Mouse (Mus musculus): ENCODE measurements around the gene Klrk1. TPM values are rescaled to one million over a fixed set of nuclear protein-coding genes. Genes with fewer than 3 reads are reported as not detected.
"Not testable (repeated sequence)": the region's sequence is repeated elsewhere in the genome, so short reads cannot be mapped to it uniquely, and the experiment has no call there.

The Klrk1 gene
- total RNA-seq (2017): 316 to 1,130 TPM (median 336 TPM) in 3 replicates

- ATAC-seq (replicated peaks; ENCODE audit: insufficient number of reproducible peaks, low FRiP score, low TSS enrichment, poor library complexity, severe bottlenecking): 0 out of 2 replicates have a peak, but pooled peaks have one; percentile 43
Observed at GRCm38 (mm10) chr6:129623735-129624134, at the start of gene Klrk1. Klrk1 (minus strand) TSS chr6:129623864.

GRCm38 (mm10) chr6:129661301-129661700 is 37.6 kb upstream of the Klrk1 start:
- peak; percentile 59; the same call in 1 of the 2 replicates for ATAC-seq (replicated peaks; ENCODE audit: insufficient number of reproducible peaks, low FRiP score, low TSS enrichment, poor library complexity, severe bottlenecking)

- not testable (repeated sequence) for ATAC-seq (replicated peaks; ENCODE audit: insufficient number of reproducible peaks, low FRiP score, low TSS enrichment, poor library complexity, severe bottlenecking)
Observed at GRCm38 (mm10) chr6:129660589-129660988, 36.9 kb upstream of the Klrk1 start, which contains the start of gene Klrc2. Klrc2 (minus strand) TSS chr6:129660689.

GRCm38 (mm10) chr6:129644054-129644453 is 20.4 kb upstream of the Klrk1 start:
- peak; percentile 59 for ATAC-seq (replicated peaks; ENCODE audit: insufficient number of reproducible peaks, low FRiP score, low TSS enrichment, poor library complexity, severe bottlenecking)

GRCm38 (mm10) chr6:129643237-129643636 is 19.6 kb upstream of the Klrk1 start, which contains the start of gene Klrc3:
Klrc3 (minus strand) TSS chr6:129643337.
- ATAC-seq (replicated peaks; ENCODE audit: insufficient number of reproducible peaks, low FRiP score, low TSS enrichment, poor library complexity, severe bottlenecking): not testable (repeated sequence)

GRCm38 (mm10) chr6:129631046-129631445 is 7.4 kb upstream of the Klrk1 start:
- ATAC-seq (replicated peaks; ENCODE audit: insufficient number of reproducible peaks, low FRiP score, low TSS enrichment, poor library complexity, severe bottlenecking): not testable (repeated sequence)

GRCm38 (mm10) chr6:129608372-129608771 is 15.3 kb downstream of the Klrk1 start:
- no peak; the same call in 1 of the 2 replicates for ATAC-seq (replicated peaks; ENCODE audit: insufficient number of reproducible peaks, low FRiP score, low TSS enrichment, poor library complexity, severe bottlenecking)

- ATAC-seq (replicated peaks; ENCODE audit: insufficient number of reproducible peaks, low FRiP score, low TSS enrichment, poor library complexity, severe bottlenecking): 0 out of 2 replicates have a peak, but pooled peaks have one; percentile 27
Observed at GRCm38 (mm10) chr6:129591508-129591907, 32.2 kb downstream of the Klrk1 start, which contains the start of gene Klrd1. Klrd1 (plus strand) TSS chr6:129591782.

GRCm38 (mm10) chr6:129583014-129583413 is 40.6 kb downstream of the Klrk1 start:
- 0 out of 2 replicates have a peak, but pooled peaks have one; percentile 25 for ATAC-seq (replicated peaks; ENCODE audit: insufficient number of reproducible peaks, low FRiP score, low TSS enrichment, poor library complexity, severe bottlenecking)

GRCm38 (mm10) chr6:129581896-129582295 is 41.8 kb downstream of the Klrk1 start:
- peak; percentile 46; the same call in 1 of the 2 replicates for ATAC-seq (replicated peaks; ENCODE audit: insufficient number of reproducible peaks, low FRiP score, low TSS enrichment, poor library complexity, severe bottlenecking)

GRCm38 (mm10) chr6:129581274-129581673 is 42.4 kb downstream of the Klrk1 start:
- ATAC-seq (replicated peaks; ENCODE audit: insufficient number of reproducible peaks, low FRiP score, low TSS enrichment, poor library complexity, severe bottlenecking): no peak

GRCm38 (mm10) chr6:129577605-129578004 is 46.1 kb downstream of the Klrk1 start, which contains the start of gene Klre1:
Klre1 (plus strand) TSS chr6:129577905.
- ATAC-seq (replicated peaks; ENCODE audit: insufficient number of reproducible peaks, low FRiP score, low TSS enrichment, poor library complexity, severe bottlenecking): no peak

- no peak for ATAC-seq (replicated peaks; ENCODE audit: insufficient number of reproducible peaks, low FRiP score, low TSS enrichment, poor library complexity, severe bottlenecking)
Observed at GRCm38 (mm10) chr6:129575315-129575714, 48.3 kb downstream of the Klrk1 start.

- ATAC-seq (replicated peaks; ENCODE audit: insufficient number of reproducible peaks, low FRiP score, low TSS enrichment, poor library complexity, severe bottlenecking): 0 out of 2 replicates have a peak, but pooled peaks have one; percentile 17
Observed at GRCm38 (mm10) chr6:129565257-129565656, 58.4 kb downstream of the Klrk1 start.

Other genes with a start within 250 kb of the Klrk1 start
- gene Clec12b, start 238.0 kb downstream of the Klrk1 start, total RNA-seq (2017): not detected in 3 replicates
- 4.3 to 125 TPM (median 16.0 TPM) in 3 replicates for gene Clec1b, start 226.6 kb downstream of the Klrk1 start, total RNA-seq (2017)
- gene Clec9a, start 215.0 kb downstream of the Klrk1 start, total RNA-seq (2017): 2.2 to 5.2 TPM (median 3.1 TPM) in 3 replicates
- 1.1 to 2.3 TPM in 2 of 3 replicates, not detected in the other for gene Clec1a, start 171.9 kb downstream of the Klrk1 start, total RNA-seq (2017)
- 8.4 to 15.7 TPM (median 11.1 TPM) in 3 replicates for gene Olr1, start 116.7 kb downstream of the Klrk1 start, total RNA-seq (2017)
- gene Tmem52b, start 111.3 kb downstream of the Klrk1 start, total RNA-seq (2017): 1.9 TPM in 1 of 3 replicates, not detected in the others
- gene Gabarapl1, start 90.7 kb downstream of the Klrk1 start, total RNA-seq (2017): 27.9 to 39.7 TPM (median 35.0 TPM) in 3 replicates
- 390 to 1,008 TPM (median 400 TPM) in 3 replicates for gene Klre1, start 46.0 kb downstream of the Klrk1 start, total RNA-seq (2017)
- 278 to 891 TPM (median 296 TPM) in 3 replicates for gene Klrd1, start 32.1 kb downstream of the Klrk1 start, total RNA-seq (2017)
- gene Klrc3, start 19.5 kb upstream of the Klrk1 start, total RNA-seq (2017): 10.2 to 77.0 TPM (median 14.9 TPM) in 3 replicates
- 92.3 to 435 TPM (median 102 TPM) in 3 replicates for gene Klrc2, start 36.8 kb upstream of the Klrk1 start, total RNA-seq (2017)
- 135 to 407 TPM (median 135 TPM) in 3 replicates for gene Klrc1, start 55.1 kb upstream of the Klrk1 start, total RNA-seq (2017)
- gene Klri1, start 93.3 kb upstream of the Klrk1 start, total RNA-seq (2017): 2.2 to 10.4 TPM (median 6.7 TPM) in 3 replicates
- gene Klri2, start 116.6 kb upstream of the Klrk1 start, total RNA-seq (2017): 97.7 to 348 TPM (median 123 TPM) in 3 replicates
- not detected in 3 replicates for gene Gm156, start 160.4 kb upstream of the Klrk1 start, total RNA-seq (2017)
- gene Gm17631, start 238.8 kb upstream of the Klrk1 start, total RNA-seq (2017): not detected in 3 replicates

Data from monocyte, adult 5-6 weeks (primary cell).